Mouse (Mus musculus) adipose tissue, adult 10 weeks (tissue): ENCODE measurements around the gene Iqsec1. TPM values are rescaled to one million over a fixed set of nuclear protein-coding genes. Genes with fewer than 3 reads are reported as not detected.

Experiments used
- polyA plus RNA-seq: library from polyadenylated mRNA; stranded (reverse); fragments of 350-450 nt; fragmentation: Illumina TruSeq; extraction: RNeasy Lipid Tissue Mini Kit (QIAGEN cat#74804); gene quantifications from one replicate; pipeline ENCODE4 v1.2.3, GENCODE M21; 2014; ENCODE audit warnings: low read depth, low replicate concordance

Gene Iqsec1
- polyA plus RNA-seq = 61.8 TPM

GRCm38 (mm10) chr6:90988648-90989317, at the start of gene Iqsec1:
Gene Iqsec1, minus strand, starts transcription at chr6:90988685.

Other genes with a start within 250 kb of the Iqsec1 start
- 40.6 TPM for gene Nup210, start 128.1 kb upstream of the Iqsec1 start, polyA plus RNA-seq
- 71.6 TPM for gene Hdac11, start 168.0 kb upstream of the Iqsec1 start, polyA plus RNA-seq
- 59.5 TPM for gene Fbln2, start 223.8 kb upstream of the Iqsec1 start, polyA plus RNA-seq